Mouse (Mus musculus): ENCODE data around the gene Olfr553.
A peak's percentile ranks its signal among the peaks of the same experiment; 100 is the strongest.
"Not testable (repeated sequence)": the region's sequence is repeated elsewhere in the genome, so short reads cannot be mapped to it uniquely, and the experiment has no call there.

Gene Olfr553

DNA sequence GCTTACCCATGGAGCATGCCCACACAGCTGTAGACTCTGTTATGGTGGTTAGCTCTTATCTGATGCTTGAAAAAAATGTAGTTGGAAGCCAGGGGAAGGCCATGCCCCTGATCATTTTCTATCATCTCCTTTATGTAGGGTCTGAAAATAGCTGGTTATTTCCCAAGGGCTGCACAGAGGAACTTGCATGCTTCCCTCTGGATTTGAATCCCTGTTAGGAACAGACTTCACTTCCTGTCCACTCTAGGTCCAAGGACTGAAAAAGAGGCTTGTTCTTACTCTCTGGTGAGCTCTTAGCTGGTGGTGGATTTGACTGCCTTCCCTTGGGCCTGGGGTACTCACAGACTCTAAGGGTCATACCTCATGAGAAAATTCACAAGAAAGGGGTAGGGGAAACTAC lies at the start of gene Olfr553:
Olfr553 (minus strand) TSS at position 101 of the 400 bp plus-strand sequence.
- DNase-seq: no peak

DNA sequence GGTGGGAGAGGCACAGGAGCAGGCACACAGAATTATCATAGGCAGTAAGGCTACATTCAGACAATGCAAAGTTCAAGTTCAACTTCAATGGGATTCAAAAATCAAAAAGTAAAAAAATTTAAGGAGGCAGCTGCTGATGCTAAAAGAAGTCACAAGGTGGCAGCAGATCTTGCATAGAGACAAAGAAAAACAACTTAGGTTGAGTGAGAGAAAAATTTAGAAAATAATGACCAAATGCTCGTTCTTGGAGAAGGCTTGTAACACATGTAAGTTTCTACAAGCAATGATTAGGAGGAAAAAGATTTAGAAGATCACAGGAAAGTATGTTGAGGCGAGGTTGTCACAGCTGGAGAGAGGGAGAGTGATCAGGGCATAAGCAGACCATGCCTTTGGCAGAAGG lies 47.4 kb upstream of the Olfr553 start:
- DNase-seq: no peak

DNA sequence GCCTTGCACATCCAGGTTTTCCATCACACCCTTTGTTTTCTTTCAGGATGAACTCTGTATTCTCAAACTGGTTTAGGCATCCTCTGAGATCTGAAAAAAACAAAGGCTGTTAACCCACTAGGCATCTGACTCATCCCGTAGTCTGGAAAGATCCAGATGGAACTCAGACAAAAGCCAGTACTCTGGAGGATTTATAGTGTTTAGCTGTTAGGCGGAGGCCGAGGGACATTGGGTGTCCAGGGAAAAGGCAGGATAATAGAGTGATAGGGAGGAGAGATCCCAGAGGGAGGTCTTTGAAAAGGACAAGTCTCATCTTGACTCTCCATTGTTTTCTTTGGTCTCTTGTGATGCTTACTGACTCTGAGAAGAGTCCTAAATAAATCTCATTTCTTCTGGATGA lies 46.6 kb upstream of the Olfr553 start, which contains the start of gene Olfr556:
Olfr556 (plus strand) TSS at position 301 of the 400 bp plus-strand sequence.
- no peak for DNase-seq

- no peak for DNase-seq
Observed at GRCm38 (mm10) chr7:102658523-102658922, 40.5 kb upstream of the Olfr553 start, which contains the start of gene Olfr555. Olfr555 (plus strand) TSS chr7:102658823.

DNA sequence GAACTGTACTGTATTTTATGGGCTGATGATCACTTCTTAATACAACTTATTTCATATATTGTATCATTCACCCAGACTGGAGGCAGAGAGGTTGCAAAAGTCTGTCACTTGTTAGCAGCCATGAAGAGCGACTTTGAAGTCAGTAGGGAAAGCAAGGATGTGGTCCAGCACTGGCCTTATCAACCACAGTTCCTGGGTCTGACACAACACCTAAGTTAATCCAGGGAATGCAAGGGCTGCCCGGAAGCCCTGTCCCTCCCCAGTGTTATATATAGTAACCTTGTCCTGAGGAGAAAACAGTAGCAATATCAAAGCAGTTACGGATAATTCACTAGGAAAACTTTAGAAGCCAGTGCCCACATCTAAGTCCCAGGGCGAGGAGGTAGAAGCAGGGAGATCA lies 26.9 kb upstream of the Olfr553 start:
- not testable (repeated sequence) for DNase-seq

GRCm38 (mm10) chr7:102638132-102638531 lies 20.1 kb upstream of the Olfr553 start, which contains the start of gene Olfr554:
Olfr554 (plus strand) TSS chr7:102638432.
- no peak for DNase-seq

- peak in 1 of 2 experiments; percentile 51 for DNase-seq
Observed at GRCm38 (mm10) chr7:102636665-102637064, 18.6 kb upstream of the Olfr553 start.

DNA sequence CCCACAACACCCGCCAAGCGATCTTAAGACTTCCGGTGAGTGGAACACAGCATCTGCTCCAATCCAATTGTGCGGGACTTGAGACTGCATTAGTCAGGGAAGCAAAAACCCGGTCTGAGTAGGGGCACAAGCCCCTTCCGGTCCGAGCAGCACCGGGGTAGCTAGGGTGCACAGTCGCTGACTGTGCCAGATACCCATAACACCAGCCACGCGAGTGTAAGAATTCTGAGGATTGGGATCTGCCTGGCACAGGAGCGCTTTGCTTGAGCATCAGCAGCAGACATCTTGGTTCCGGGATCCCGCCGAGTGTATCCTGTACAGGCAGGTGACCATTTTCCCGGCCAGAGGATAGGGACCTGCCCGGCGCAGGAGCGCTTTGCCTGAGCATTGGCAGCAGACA lies 2.4 kb upstream of the Olfr553 start:
- DNase-seq: peak; percentile 6 to 11

DNA sequence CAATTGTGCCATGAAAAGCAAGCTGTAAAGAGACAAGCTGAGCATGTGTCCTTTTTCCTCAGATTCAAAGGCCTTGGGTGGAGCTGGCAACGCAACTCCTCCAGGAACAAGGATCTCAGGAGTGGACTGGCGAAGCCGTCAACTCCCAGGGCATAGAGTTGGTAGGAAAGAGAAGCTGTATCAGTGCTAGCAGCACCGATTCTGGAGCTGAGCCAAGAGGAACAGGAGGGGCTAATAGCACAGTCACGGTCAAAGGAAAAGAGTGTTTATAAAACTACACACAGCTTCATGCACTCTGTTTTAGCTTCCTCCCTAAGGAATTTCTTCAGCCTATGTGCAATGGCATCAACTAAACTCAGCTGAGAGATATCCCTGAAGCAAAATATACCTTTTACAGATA lies 1.6 kb upstream of the Olfr553 start:
- DNase-seq: peak in 1 of 2 experiments; percentile 30

DNA sequence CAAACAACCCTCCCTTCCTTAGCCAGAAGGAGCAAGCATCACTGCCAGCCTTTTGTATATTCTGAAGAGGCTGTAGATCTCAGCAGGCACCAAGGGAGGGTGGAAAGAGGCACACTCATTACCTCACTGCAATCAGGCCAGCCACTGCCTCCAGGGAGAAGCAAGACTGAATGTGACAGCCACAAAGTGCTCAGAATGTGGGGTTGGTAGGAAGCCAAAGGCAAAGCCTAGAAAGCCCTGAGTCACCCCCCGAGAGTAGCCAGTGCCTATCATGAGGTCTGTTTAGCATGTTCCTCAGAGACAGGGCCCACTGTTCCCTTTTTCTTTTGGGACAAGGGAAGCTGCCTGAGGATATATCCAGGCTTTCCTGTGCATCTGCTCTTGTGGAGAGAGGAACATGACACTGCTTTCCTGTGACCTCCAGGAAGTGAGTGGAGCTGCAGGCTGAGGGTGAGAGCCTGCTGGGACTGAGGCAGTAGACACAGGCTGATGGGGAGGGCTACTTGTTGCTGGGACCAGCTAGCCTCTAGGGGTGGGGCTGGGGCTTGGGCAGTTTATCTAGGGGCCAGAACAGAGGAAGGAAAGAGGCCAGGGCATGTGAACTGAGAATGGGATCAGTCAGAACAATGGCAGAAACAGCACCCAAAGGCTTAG lies 20.5 kb downstream of the Olfr553 start, which contains the start of gene Olfr552:
Olfr552 (plus strand) TSS at position 393 of the 654 bp plus-strand sequence.
- no peak for DNase-seq

GRCm38 (mm10) chr7:102591786-102592185 lies 26.2 kb downstream of the Olfr553 start, which contains the start of gene Olfr551:
Olfr551 (minus strand) TSS chr7:102591886.
- no peak for DNase-seq

DNA sequence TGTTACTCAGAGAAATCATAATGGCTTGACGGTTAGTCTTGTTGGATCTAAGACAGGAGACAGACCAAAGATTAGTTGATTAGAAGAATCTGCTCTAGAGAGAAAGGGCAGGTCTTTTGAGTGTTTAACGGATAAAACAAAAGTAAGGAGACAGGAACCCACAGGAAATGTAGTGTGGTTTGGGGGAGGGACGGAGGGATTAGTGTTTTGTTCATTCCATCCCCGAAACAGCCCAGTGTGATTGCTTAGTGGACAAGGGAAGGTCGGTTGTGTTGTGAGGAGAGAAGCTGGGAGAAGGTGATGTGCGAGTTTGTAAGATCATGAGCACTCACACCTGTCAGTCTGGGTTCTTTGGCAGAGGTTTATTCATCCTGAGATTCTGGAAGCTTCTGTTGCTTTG lies 42.0 kb downstream of the Olfr553 start:
- DNase-seq: no peak

DNA sequence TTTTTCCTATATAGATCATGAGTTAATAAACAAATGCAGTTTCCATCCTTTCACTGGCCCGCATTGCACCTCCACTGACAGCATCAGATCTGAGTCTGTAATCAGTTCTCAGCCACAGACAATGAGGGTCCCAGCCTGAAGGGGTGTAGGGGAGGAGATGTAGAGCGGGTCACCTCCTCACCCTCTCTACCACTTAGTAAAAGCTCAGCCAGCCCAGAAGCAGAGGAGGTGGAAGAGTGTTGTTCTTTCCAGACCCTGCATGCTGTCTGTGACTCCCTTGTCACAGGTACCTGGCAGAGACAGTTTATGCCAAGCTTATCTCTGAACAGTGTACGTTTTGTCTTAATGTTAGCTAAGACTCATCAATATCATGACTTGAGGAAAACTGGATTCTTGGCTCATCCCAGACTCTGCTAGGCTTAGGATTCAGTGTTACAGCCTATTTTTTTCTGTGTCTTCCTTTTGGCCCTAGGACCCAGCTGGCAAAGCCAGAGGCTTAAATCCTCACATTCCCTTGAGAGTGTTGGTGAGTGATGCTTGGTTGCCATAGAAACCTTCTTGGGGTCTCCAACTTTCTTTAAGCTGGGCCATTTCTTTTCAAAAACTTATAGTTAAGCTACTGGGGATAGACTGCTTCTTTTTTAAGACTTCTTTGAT lies 44.7 kb downstream of the Olfr553 start:
- no peak for DNase-seq

- no peak for DNase-seq
Observed at GRCm38 (mm10) chr7:102571142-102571541, 46.9 kb downstream of the Olfr553 start, which contains the start of gene Olfr550. Olfr550 (plus strand) TSS chr7:102571442.

DNA sequence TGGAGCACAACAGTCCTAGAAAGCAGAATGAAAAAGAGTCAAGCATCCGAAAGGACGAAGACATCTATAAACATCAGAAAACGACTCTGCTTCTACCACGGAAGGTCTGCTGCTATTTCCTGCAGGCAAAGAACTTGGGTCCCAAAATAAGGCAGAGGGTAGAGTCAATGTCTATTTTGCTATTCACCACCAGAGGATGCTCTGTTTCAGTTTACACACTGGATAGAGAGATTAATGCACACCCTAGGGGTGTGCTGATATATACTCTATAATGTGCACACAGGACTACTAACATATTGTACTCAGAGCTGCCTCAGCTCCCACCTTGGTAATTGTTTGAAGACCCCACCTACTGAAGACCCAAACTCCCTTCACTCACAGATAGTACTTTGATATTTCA lies 51.8 kb downstream of the Olfr553 start:
- DNase-seq: no peak

GRCm38 (mm10) chr7:102564999-102565997 lies 52.7 kb downstream of the Olfr553 start, which contains the start of gene Trim21:
Trim21 (minus strand) TSS chr7:102565486.
- DNase-seq: peak; percentile 37 to 71

Measured in cerebellum, postnatal 25 days (tissue).